Comparison of ENCODE assay signal across 12 mouse cellular contexts in genomic region chr4:10357572-10357971, GRCm38 (mm10).
A peak's percentile ranks its signal among the peaks of the same experiment; 100 is the strongest.
DNase-seq lines count a peak whose midpoint lies in the region.
"Had no signal": no experiment of that assay in that cellular context is flagged by ENCODE, and none has a peak within 500 bp of the region (broad histone marks: within the 10 kb centered on the region; RNA-seq: fewer than 3 reads in every experiment).

No protein-coding gene starts in this region.

- DNase-seq in layer of hippocampus, adult 18-20 months (ENCODE audit: low spot score in 2 of 2): peak; percentile 5 to 56
- DNase-seq in layer of hippocampus, postnatal 25 days (ENCODE audit: extremely low spot score in 1 of 2, low spot score in 1 of 2): no peak
- DNase-seq in 416B (ENCODE audit: low read depth): peak; percentile 46
- DNase-seq in Muller cell, postnatal 12 days (ENCODE audit: inconsistent ontology term): peak; percentile 86
- peak; percentile 9 to 19 for DNase-seq in left cerebral cortex, postnatal 14 days (ENCODE audit: low spot score in 2 of 2)
- no peak for DNase-seq in cerebellum, adult 9-11 months
- no peak for DNase-seq in ovary, postnatal 14 days (ENCODE audit: low spot score)
- DNase-seq: adrenal gland, adult 8-10 months; cerebellum, postnatal 10 days; gastrocnemius, postnatal 14 days; kidney, postnatal 14 days; lung, postnatal 14 days had no signal

- intact Hi-C loops in left cerebral cortex, postnatal 14 days (cut with DNase I): no loop called here

Comparison
In these comparisons a context has a peak if more than half of its experiments do, and no peak if none do; other contexts are left out.
1. DNase-seq: peak in layer of hippocampus, adult 18-20 months (2 of 2), 416B (single experiment), Muller cell, postnatal 12 days (single experiment) and left cerebral cortex, postnatal 14 days (2 of 2); none in layer of hippocampus, postnatal 25 days (0 of 2), cerebellum, adult 9-11 months (single experiment) and ovary, postnatal 14 days (single experiment).